Mouse (Mus musculus) right cerebral cortex, adult 18-20 months (tissue): ENCODE measurements at regions not wholly inside any gene's neighbourhood (a gene's known extent, or its start where the extent isn't known, plus 50 kb on each side); places are given as distances from the start of the nearest gene placed in this dataset.
"Not testable (repeated sequence)": the region's sequence is repeated elsewhere in the genome, so short reads cannot be mapped to it uniquely, and the experiment has no call there.

ENCODE experiments used
- DNase-seq: peaks from one replicate; pipeline ENCODE4 v3.0.0; 2022; ENCODE audit warnings: mixed read lengths

DNA sequence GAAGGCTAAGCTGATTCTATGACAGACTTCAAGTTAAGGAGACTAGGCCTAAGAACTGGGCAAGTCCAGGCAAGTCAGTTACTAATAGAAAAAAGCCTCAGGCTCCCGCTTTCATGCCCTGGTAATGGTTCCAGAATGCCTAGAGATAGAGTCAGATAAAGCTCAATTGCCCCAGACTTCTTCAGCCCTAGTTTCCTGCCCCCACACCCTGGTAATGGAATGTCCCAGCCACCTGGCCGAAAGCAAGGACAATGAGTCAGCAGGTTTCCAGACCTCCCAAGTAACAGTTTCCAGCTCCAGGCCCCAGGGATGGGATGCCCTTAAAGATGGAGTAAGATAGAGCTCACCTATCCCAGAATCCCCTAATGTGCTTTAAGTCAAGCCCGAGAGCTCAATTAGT lies 143.6 kb upstream of the Rad23b start:
- DNase-seq, result no peak

DNA sequence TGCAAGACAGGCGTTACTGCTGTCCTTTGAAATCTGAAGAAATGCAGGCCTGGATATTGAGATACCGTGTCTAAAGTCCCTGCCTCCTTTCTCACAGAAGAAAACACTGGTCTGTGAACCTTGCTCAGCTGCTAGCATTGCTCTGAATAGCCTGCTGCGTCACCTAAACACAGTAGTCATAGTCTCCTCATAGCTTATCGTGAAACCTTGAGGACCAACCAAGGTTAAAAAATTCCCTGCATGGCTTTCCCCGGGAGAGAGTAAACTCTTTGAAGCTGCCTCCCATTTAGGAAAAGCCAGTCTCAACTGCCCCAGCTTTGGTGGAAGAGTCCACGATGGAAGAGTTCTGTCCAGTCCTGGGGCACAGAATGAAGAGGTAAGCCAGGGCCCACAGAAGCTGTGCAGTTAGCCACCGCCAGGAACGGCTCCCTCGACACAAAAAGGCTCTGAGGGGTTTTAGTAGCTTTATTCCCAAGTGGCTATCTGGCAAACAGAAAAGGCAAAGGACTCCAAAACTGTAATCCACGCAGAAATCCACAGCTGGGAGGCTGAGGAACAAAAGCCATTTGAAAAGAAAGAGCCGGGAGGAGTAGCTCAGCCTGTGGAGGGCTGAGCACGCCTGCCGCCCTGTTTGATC lies 142.0 kb upstream of the Rad23b start:
- DNase-seq, result no peak

DNA sequence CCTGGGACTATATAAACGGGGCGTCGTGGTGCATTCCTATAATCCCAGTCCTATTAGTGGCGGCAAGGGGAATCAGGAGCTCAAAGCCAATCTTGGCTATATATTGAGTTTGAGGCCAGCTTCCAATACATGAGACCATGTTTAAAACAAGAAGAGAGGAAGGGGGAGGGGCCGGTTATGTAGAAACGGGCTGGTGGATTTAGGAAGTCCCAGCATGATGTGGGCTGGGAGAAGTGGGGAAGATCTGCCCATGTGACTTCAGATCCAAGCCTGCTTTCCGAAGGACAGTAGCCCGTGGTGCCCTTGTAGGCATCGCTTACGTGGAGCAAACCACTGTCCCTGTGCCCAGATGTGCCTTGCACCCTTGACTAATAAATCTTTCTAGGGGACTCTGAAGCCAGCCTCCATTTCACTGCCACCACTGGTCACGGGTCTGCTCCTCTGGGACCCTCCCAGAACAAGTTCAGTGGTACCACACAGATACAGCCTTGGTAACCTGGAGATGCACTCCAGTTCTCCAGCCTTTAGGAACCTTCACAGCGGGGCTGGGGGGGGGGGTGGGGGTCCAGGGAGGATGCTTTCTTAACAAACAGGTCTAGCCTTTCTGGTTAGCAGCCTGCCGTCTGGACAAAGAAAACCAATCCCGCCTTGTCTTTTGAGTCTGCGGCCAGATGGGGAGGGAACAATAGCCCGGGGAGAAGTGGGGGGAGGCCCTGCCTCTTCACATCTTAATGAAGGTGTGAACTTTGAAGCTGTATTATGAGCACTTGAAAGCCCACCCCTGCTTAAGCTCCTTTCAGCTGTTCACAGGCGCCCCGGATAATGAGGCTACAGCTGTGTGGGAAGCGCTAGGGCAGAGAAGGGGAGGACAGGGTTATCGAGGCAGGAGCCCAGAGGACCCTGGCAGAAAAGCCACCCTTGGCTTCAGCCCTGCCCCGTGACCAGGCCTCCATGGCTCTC lies 141.2 kb upstream of the Rad23b start:
- no peak for DNase-seq

DNA sequence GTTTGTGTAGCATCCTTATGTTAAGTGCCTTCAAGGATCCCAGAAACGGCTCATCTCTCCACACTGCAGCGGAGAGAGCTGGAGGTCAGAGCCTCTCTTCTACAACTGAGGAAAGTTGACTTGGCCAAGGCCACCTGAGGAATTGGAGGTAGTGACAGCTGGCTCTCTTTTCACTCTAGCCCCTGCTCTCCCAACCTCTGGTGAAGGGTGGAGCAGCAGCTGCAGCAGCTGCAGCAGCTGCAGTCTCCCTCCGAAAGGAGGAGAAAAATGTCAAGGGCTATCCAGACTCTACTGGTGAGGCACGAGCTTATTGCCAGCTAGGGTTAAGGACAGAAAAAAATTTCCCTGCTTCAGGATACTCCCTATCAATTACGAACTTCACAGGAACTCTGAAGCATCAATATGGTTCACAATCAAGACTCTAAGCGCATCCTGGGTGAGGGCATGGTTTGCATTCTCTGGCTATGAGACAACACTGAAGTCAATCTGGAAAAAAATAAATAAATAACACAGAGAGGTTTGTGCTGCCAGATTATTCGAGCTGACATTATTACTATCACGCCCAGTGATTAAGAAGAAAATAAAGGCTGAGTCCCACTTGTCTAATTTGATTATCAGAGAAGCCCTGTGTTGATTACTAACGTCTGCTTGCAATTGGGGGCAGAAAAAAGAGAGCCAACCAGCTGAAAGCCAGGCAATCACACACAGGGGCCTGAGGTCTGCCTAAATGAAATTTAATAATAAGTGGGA lies 134.2 kb upstream of the Rad23b start:
- no peak for DNase-seq

DNA sequence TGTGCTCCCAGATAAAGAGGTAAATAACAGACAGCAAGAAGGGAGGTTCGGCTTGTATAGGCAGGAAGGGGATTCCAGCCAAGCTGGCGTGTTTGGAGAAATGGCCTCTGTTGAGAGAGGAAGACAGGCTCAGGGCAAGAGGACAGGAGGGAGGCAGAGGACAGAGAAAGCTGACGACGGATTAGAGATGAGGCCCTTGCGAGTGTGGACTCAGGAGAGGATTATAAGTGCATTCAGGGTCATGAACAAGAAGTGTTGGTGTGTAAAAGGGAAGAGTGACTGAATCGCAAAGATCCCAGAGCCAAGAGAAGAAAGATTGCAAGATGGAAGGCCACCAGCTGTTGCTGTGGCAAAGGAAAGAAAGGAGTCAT lies 133.7 kb upstream of the Rad23b start:
- DNase-seq, result no peak

DNA sequence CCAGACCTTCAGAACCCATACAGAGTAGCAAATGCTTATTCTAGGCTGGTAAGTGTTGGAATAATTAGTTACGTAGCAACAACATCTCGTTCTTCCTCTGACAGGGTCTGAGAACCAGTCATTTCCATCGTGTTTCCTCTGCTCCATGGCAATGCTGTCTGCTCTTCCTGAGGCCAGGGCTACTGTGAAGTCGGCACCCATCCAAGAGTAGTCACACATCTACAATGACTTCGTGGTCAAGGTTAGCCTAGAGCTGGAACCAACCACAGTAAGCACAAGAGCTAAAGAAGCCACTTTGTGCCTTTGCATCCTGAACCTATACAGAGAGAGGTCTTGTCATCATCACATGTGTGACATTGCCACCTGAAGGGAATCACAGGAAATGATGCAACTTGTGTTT lies 124.1 kb upstream of the Rad23b start:
- DNase-seq, result no peak

DNA sequence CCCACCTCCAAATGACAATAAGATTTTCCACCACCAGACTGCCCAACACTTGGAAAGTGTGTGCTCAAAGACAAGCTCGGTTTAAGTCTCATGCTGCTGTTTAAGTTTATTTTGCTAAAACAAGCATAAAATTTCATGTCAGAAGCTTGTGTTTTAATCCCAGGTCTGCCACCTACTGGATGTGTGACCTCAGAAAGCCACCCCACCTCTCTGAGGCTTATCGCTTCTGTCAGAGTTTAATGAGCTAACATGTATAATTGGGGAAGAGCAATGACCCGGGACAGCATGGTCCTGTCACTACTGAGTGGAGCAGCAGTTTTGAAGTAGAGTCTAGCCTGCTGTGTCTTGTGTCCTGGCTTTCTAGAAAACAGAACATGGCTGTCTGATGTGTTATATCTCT lies 122.4 kb upstream of the Rad23b start:
- DNase-seq, result no peak

DNA sequence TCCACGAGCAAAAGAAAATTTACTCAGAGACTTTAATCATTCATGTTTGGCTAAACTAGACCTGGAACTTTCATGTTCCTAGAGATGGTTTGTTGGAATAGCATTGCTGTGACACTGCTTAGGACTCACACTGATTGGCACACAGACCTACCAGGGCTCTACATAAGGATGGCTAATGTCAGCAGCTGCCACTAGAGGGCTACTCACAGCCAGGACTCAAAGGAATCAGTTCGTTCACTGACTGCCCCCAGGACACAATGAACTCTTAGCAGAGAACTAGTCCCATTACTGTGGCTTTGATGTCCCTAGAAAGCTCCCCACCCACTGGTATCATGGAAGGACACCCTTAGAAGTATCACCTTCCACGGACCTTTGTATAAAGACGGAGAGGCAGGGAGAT lies 118.3 kb upstream of the Rad23b start:
- no peak for DNase-seq

DNA sequence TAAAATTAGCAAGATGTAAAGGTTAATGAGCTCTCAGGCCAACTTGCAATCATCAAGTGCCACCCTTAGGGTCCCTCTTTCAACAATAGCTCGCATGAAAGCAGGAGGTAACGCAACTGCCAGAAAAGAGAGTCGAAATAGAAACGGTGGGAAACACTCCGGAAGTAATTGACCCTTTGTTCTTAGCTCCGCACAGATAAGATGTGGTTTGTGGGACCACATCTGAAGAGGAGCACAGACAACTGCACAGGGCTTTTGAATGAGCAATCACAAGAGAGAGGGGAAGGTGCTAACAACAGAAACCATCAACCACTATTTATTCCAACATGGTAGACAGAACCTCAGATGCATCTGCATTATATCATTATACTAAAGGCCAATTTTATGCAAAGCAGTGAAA lies 112.0 kb upstream of the Rad23b start:
- DNase-seq, result no peak

DNA sequence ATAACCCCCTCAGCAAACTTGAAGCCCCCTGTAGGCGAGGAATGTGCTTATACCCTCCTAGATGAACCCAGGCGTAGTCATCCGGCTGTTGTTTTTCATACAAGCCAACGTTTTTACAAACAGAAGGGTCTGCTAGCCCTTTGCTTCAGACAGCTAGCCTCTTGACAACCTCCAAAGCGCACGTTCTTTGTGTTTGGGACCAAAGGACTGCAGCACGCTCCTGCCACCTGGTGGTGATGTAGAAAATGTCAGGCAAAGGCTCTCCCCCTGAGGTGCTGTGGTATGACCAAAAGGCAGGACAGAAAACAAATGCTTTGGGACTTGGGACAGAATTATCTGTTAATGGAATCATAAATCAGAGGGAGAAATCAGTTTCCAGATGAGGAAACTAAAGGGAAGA lies 109.4 kb upstream of the Rad23b start:
- DNase-seq, result peak; percentile 57

DNA sequence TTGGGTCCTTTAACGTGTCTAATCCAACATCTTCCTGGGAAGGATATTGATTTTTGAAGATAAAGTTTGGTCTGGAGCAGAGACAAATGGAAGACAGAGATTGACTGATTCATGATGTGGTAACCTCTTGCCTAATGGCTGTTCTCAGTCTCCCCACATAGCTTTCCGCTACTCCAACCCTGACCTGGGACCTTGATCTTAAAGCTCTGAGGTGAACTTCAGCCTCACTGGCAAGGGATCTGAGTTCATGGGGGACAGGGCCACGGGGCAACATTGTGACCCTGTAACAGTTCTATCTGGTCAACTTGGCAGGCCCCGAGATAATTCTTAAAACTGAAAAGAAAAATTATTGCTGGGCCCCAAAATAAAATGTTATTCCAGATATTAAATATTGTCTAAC lies 107.5 kb upstream of the Rad23b start:
- DNase-seq, result no peak

DNA sequence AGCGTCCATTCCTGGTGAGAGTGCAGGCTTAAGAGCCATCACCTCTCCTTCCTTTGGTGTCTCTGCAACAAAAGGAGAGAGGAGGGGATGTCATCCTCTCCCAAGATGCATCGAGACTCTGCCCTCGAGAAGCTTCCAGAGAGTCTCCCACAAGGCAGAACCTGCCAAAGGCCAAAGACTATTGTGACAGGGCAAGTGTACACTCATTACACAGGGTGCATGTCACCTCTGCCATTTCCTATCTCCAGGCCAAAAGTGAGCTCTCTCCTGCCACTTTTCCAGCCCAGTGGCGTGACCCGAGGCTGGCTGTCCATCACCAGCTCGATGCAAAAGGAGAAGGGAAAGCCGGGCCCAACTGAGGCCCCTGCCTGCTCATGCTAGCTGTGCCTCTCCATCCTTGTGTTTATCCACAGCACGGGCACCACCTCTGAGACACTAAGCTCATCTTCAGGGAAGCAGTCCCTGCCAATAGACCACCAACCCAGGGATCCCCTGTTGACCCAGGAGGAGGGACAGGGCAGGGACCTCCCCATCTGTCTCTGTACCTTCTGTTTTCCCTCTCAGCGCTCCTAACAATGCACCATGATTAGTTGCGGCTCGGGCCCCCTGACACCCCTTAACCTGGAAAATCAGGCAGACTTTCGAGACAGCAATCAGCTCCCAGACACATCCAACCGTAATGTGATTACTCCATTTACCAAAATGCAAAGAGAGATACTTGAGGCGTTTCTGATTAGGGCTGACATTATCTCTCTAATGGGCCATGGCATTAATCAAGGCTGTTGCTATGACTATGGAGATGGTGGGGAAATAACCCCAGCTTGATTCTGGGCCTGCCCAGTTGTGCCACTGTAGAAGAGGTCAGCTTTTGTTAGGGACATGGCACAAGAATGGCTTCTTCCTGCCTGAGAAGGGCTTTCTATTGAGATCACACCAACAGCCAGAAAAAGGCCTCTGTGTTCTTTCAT lies 106.5 kb upstream of the Rad23b start:
- DNase-seq, result no peak

DNA sequence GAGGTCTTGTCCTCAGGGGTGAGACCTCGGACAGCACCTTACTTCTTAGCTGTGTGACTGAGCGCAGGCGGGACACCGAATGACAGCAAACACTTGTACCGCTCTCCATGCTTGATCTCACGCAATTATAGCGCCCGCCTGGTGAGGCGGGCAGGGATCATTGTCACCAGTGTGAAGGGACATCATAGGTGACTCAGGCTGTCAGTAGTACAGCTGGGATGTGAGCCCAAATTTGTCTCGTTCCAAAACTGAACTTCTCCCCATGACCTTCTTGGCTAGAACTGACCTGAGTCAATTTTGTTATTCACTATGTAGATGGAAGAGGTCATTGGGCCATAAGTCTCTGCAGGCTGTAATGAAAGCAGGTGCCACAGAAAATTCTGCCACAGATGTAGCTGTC lies 104.1 kb upstream of the Rad23b start:
- DNase-seq, result no peak

DNA sequence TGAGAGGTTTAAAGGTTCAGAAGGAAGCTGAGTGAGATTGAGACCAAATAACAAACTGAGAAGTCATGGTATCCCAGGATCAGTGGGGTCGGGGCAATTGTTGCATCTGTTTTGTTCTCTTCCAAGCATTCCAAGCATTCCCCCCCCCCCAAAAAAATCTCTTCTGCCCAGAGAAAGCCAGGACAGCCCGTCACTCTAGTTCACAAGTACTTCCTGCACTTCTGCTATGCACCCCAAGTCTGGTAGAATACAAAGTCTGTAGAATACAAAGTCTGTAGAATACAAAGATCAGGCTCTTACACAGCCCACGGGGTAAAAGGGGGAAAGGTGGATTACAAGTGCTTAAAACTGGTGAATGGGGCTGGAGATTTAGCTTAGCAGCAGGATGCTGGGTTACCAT lies 99.5 kb upstream of the Rad23b start:
- no peak for DNase-seq

DNA sequence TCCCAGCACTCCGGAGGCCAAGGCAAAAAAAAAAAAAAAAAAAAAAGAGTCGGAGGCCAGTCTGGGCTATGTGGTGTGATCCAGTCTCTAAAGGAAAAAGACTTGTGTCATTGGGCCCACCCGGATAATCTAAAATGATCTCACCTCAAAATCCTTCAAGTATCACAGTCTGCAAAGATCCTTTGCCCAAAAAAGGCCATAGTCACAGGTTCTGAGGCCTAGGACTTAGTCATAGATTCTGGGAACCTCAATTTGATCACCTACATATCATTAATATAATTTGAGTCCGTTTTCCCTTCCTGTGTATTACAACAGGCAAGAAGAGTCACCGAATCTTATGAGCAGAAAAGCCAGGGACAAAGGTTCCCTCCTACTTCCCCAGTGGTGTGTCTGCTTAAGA lies 98.3 kb upstream of the Rad23b start:
- no peak for DNase-seq

DNA sequence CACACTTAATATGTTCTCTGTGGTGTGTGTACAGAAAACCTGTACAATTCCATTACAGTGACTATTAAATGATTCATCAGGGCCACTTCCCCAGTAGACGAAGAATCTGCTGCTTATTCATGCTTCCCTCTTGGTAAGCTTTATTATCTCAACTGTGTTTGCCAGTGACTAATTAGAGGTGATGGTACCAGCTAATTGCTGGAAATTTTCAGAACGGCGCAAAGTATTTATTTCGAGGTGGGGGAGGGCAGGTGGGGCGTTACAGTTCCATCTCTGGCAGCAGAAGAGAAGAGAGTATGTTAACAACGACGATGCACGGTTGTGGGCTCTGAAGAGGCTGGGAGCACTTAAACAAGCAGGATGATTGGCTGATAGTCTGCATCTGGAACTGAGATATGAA lies 96.1 kb upstream of the Rad23b start:
- no peak for DNase-seq

DNA sequence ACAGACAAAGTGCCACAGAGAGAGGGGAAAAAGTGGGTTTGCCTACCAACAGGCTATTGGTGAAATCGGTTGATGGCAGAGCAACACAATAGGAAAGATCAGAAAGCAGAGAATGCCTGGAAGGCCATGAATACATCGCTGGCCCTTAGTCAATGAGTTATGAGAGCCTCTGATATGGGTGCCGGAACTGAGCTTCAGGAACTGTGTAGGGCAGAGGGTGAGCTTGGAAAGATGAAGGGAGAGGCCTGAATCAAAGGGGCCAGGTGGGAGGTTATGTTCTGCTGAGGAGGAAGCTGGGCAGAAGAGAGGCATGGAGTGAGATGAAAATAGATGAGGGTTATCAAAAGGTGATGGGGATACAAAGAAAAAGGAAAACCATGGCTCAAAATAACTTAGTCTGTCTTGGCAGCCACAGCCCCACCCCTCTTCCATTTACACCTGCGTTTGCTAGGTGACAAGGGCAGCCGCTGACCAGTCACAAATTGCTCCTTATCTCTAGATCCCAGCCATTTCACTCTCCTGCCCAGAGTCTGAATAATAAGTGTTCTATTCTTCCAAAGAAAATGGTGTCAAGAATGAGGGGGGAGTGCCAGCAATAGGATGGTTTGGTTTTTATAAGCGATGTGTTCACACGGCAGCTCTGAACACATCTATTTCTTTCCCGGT lies 77.7 kb upstream of the Rad23b start:
- no peak for DNase-seq

DNA sequence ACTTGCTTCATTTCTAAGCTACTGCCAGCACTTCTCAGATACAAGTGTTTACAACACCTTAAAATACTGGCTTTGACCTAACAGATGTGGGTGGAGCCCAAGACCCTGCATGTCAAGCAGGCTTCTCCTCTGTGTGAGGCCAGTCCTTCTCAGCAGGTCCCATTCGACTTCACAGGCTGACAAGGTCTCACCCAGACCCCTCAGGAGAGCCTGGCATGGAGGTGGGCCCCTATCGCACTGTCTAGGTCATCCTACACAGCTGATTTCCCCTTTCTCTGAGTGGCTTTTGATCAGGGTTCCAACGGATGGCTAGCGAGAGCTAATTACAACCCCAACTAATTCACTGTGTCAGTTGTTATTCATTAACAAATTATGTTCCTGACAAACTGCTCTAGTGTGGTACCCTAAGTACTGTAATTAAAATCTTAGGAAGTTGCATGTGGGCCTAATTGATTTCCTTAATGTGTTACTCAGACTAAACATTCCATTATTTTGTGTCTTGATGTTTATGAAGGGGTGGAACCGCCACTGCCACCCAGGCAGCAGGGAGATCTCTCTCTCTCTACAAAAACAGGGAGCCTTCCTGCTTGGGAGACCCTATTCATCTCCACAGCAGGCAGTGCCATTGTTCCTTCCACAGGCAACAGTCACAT lies 73.4 kb upstream of the Rad23b start:
- no peak for DNase-seq

DNA sequence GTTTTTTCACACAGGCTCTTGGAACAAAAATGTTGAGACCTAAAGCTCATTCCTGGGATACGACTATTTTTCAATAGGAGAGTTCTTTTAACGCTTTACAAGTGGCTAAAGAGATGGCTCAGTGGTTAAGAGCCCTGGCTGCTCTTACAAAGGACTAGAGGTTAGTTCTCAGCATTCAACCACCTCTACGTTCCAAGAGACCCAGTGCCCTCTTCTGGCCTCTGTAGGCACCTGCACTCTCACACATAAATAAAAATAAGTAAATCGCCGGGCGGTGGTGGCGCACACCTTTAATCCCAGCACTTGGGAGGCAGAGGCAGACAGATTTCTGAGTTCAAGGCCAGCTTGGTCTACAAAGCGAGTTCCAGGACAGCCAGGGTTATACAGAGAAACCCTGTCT lies 70.5 kb upstream of the Rad23b start:
- DNase-seq, result not testable (repeated sequence)

DNA sequence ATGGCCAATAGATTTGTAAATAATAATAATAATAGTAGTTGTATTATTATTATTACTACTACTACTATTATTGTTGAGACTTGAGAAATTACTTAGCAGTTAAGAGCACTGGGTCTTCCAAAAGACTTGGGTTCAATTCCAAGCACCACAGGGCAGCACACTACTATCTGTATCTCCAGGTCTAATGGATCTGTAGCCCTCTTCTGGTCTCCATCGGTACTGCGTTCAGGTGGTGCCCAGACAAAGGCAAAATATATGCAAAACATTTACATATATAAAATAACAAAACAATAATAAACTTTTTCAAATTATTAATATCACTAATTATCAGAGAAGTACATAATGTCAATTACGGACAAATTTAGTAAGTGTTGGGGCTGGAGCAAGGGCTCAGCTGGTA lies 69.1 kb upstream of the Rad23b start:
- no peak for DNase-seq

DNA sequence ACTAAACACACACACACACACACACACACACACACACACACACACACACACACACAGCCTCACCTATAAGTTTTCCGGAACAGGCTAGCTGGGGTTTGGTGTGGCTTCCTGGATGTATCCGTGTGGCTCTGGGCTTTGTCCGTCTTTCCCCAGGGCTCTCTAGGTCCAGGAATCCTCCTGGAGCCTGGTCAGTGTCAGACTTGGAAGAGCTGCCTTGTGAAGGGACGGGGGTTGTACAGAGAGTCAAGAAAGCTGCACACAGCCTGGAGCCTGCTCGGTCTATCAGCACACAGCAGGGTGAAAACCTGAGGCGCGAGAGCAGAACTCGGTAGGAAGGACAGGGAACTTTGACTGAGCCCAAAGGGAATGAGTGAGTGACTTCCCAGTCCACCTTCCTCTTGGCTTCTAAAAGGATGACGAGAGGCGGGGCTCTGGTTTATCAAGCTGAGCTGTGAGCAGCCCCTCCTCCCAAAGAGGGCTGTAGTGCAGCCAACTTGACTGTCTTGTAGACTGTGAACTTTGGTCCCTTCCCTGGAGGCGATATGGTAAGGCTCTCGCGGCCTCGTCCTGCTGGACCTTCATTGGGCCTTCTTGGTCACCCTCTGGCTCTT lies 68.3 kb upstream of the Rad23b start:
- DNase-seq, result no peak
